Mouse (Mus musculus): ENCODE data around the gene Tbxas1. TPM values are rescaled to one million over a fixed set of nuclear protein-coding genes. Genes with fewer than 3 reads are reported as not detected.

Gene Tbxas1
- total RNA-seq, 1 experiment from 2014 or later: 19.2 TPM

DNA sequence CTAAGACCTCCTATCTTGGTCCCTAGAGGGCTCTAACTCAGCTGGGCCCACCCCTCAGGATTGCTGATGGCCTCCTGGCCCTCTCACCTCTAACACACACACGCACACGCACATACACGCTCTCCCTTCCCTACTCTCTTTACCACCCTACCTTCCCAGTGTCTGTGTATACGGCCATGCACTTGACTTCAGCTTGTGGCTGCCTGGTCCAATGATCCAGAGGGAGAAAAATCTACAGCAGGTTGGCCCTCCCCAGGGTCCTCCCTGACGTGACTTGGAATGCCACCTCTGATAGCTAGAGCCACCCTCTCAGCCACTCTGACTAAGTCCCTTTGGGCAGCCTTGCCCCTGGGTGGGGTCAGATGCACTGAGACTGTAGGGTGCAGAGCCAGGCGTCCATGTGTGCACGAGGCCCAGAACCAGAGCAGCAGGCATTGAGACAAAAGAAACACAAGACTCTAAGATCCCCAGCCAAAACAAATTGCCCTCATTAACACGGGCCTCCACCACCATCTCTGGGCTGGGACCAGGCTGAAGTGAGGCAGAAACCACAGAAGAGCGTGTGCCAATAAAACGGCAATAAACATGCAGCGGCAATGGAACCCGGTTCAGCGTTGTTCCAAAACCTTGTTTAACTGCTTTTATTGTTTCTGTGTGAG, 179.1 kb downstream of the Tbxas1 start:
- ATAC-seq (replicated peaks; ENCODE audit: insufficient number of reproducible peaks, low FRiP score, low TSS enrichment, poor library complexity, severe bottlenecking): no peak

DNA sequence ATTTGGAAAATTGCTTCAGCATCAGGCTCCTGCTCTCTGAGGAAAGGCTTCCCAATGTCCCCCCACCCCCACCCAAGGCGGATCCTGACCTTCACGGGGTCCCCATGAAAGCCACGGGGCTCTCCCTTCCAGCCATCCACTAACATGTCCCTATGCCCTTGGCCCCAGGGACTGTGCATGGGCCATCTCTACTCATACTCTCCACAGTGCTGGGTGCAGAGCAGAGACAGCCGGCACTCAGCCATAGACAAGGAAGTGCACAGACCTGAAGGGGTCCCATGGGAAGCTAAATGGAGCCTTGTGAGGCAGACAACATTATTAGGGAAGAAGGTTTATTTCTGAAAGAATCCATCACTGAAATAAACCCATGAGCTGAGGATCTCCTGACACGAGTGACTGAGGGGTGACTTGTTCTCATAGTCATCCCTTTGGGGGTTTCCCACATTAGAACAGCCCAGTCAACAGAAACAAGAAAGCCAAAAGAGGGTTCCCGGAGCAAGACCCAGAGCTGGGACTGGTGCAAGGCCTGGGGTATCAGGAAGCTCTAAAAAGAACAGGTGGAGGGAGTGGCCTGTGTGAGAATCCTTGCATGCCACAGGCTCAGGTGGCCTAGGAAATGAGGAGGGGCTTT, 179.8 kb downstream of the Tbxas1 start:
- ATAC-seq (replicated peaks; ENCODE audit: insufficient number of reproducible peaks, low FRiP score, low TSS enrichment, poor library complexity, severe bottlenecking): no peak

DNA sequence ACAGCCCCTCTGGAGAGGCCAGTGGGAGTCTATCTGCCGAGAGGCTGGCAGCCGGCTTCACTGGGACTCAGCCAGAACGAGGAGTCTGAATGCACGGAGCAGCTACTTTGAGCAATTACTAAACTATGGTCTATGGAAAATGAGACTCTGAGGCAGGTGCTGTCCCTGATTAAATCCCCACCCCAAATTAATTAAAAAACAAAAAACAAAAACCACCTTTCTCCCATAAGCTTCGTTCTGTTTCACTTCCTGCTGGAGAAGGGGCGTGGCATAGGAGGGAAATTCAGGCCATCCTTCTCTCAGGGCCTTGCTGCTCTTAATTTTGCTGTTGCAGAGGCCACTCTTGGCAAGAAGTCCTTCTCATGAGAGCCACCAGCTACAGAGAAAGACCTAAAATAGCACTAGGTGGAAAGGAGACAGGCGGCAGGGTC, 180.6 kb downstream of the Tbxas1 start:
- no peak for ATAC-seq (replicated peaks; ENCODE audit: insufficient number of reproducible peaks, low FRiP score, low TSS enrichment, poor library complexity, severe bottlenecking)

DNA sequence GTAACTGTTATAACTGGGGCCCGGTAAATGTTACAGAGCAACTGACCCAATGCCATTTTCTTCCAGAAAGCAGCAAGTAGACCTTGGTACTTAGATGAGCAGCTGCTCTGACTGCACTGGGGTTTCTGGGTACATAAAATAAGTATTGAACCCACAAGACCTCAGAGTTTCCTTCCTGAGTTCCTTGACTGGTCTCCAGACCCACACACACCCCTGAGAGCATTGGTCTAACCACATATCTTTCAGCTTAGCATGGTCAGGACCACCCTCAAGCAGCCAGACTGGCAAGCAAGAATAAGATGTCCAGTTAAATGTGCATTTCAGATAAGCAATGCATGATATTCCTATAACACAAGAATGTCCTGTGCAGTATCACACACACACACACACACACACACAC, 182.0 kb downstream of the Tbxas1 start:
- no peak for ATAC-seq (replicated peaks; ENCODE audit: insufficient number of reproducible peaks, low FRiP score, low TSS enrichment, poor library complexity, severe bottlenecking)

DNA sequence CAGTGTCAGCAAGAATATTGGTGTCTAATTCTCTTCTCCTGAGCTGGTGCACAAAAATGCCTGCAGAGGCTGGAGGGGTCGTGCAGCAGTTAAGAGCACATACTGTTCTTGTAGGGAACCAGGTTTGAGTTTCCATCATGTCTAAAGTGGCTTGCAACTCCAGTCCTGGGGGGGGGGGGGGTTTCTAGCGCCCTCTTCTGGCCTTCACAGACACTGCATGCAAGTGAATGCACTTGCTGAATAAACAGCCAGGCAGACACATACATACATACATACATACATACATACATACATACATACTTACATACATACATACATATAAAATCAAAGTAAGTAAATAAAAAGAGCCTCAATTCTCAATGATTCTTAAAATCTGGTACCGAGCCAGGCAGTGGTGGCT, 183.2 kb downstream of the Tbxas1 start:
- ATAC-seq (replicated peaks; ENCODE audit: insufficient number of reproducible peaks, low FRiP score, low TSS enrichment, poor library complexity, severe bottlenecking): no peak

DNA sequence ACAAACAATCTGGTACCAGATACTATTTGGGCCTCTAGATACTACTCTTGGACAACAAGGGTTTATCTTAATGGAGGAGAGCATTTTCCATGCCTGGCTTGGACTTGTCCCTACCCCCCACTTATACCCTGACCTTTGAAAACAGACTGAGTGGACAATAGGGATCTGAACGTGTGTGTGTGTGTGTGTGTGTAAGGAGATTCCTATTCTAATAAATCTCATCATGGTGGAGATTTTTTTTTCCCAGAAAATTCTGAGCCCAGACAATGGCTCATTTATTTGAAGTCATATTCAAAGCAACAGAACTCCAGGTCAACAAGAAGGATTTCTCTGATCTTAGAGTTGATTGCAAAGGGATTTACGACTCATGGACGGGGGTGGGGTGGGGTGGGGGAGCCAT, 183.7 kb downstream of the Tbxas1 start:
- no peak for ATAC-seq (replicated peaks; ENCODE audit: insufficient number of reproducible peaks, low FRiP score, low TSS enrichment, poor library complexity, severe bottlenecking)

DNA sequence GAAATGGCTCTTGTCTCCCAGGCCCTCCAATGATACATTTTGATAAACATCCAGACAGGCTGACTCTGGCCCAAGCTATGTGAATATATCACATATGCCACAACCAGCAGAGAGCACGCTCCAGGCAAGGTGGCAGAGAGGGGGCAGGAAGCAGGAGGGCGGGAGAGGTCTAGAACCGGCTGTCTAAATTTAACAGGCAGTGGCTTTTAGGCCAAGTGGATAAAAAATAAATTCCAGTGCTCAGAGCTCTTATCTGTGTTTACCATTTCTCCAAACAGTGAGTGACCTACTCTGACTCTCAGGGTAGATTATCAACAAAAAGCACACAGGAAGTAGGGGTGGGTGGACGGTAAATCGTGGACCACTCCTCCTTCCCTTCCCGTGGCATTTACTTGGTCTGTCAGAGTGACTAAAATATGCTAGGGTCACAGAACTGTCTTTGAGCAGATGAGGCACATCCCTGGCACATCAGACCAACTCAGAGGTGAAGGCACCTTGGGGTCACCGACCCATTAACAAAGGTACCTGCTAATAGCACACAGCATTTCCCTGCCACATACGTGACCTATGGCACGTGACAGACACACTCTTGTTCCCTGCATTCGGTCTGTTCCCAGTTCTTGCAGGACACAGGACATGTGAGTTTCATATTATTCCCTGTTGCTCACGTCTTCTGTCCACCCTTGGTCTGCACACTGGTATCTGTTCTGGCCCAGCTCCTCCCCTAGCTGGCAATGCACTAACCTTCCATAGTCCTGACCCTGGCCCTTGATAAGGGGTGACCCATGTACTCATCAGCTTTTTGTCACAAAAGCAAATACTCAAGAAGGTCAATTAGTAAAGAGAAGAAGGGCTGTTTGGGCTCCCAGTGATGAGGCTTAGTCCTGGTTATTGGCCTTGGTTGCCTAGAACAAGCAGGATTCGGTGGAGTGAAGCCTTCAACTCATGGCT, 184.6 kb downstream of the Tbxas1 start:
- no peak for ATAC-seq (replicated peaks; ENCODE audit: insufficient number of reproducible peaks, low FRiP score, low TSS enrichment, poor library complexity, severe bottlenecking)

DNA sequence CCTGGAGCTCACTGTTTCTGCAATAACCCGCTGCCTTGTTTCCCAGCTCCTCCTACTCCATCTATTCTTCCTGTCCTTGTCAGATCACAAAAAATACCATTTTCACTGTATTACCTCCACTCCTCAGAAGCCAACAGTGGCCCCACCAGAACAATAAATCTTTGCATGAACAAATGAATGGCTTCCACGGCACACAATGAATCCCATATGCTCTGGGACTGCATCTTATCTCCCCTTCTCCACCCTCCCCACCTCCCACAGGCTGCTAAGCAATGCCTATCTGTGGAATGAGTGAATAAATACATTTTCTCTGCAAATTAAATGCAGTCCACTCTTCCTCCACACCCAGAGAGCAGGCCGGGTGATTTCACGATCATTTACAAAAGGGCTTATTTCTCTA, 186.0 kb downstream of the Tbxas1 start:
- ATAC-seq (replicated peaks; ENCODE audit: insufficient number of reproducible peaks, low FRiP score, low TSS enrichment, poor library complexity, severe bottlenecking): no peak

DNA sequence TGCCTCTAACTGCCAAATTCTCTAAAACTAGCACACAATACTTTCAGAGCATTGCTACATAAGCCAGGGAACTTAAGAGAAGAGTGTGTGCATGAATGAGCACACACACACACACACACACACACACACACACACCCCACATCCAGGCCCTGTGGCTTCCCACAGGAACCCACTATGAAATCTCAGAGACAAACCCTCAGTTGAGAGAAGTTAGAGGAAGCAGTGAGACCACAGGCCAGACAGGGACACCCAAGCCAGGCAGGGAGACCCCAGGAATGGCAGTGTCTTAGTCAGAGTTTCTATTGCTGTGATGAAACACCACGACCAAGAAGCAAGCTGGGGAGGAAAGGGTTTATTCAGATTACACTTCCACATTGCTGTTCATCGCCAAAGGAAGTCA, 188.3 kb downstream of the Tbxas1 start:
- no peak for ATAC-seq (replicated peaks; ENCODE audit: insufficient number of reproducible peaks, low FRiP score, low TSS enrichment, poor library complexity, severe bottlenecking)

DNA sequence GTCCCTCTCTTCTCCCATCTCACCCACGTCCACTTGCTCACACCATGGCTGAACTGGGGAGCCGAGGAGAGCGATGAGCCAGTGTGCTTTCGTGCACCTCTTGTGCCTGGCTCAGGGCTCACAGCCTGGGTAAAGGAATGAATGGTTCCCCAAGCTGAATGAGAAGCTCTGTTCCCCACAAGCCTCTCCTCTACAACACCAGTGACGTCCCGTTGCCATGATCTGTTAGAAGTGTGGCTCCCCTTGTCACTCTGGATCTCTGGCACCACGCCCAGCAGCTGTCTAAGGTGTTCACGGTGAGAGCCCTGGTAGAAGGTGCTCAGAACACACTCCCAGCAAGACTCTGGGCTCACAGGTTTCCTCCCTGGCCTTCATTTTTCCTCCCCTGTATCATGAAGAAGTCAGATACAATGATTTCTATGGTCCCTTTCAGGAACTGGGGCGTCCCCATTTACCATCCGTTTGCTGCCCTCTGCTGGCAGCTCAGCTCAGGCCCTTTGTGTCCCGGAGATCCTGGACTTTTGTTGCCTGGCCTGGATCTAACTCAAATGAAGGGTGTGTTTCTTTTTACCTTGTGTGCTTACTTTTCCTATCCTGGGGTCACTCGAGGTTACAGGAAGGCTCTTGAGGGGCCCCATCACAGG, 191.9 kb downstream of the Tbxas1 start:
- ATAC-seq (replicated peaks; ENCODE audit: insufficient number of reproducible peaks, low FRiP score, low TSS enrichment, poor library complexity, severe bottlenecking): peak; percentile 64

DNA sequence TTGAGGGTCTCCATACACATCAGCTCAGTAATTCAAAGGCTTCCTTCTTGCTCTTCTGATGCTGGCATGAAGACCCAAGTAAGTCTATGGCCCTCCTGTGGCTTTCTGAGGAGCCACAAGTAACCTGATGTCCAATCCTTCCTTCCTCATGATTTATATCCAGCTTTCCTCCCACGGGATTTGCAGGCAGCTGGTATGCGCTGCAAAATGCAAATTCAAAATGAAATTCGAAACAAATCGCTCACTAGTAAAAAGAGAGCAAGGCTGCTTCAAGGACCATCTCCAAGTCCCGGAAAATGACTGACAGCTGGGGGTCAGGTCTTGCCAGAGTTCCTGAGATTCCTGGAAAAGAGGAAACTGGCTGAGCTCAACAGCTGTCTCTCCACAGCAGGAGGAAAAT, 197.5 kb downstream of the Tbxas1 start:
- no peak for ATAC-seq (replicated peaks; ENCODE audit: insufficient number of reproducible peaks, low FRiP score, low TSS enrichment, poor library complexity, severe bottlenecking)

DNA sequence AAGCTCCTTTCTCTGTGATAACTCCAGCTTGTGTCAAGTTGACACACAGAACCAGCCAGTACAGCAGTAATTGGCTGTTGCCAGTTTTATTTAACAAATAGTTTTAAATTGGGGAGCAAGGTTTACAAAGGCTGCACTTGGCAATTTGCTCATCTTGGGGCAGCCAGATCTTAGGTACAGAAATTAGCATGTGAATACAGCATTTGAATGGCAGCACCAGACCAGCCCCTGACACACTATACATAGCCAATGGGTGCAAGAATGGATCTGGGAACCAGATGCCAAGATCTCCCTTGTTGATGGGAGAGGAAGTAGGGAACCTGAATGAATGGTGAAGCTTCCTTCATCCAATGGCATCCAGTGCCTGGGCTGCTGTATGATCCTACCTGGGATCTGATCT, 199.0 kb downstream of the Tbxas1 start:
- no peak for ATAC-seq (replicated peaks; ENCODE audit: insufficient number of reproducible peaks, low FRiP score, low TSS enrichment, poor library complexity, severe bottlenecking)

DNA sequence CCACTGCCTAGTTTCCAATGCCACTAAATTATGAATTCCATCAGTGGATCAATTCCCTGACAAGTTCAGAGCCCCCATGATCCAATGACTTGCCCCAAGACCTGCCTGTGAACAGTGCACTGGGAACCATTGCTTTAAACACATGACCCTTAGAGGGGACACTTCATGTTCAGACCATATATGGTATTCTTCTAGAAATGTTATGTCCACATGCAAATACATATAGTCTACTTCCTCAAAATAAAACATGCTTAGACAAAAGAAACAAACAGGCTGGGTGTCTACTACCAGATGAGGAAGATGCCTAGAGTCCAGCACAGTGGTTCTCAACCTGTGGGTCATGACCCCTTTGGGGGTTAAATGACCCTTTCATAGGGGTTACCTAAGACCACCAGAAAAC, 201.3 kb downstream of the Tbxas1 start:
- ATAC-seq (replicated peaks; ENCODE audit: insufficient number of reproducible peaks, low FRiP score, low TSS enrichment, poor library complexity, severe bottlenecking): peak; percentile 65

DNA sequence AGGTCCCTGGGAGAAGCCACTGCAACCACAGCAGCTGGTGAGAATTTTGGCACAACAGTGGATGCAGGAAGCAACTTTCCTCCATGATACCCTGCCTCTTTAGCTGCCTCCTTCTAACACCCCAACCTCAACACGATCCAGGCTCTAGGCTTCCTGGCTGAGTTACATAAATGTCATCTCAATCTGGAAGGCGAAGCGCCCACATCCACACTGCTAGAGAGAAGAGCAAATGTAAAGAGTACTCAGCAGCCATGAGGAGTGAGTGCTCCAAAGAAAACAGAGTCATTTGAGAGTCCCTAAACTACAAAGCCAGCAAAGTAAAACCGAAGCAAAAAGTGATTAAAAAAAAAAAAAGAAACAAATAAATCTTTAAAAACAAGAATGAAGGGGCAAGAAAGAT, 229.4 kb downstream of the Tbxas1 start:
- no peak for ATAC-seq (replicated peaks; ENCODE audit: insufficient number of reproducible peaks, low FRiP score, low TSS enrichment, poor library complexity, severe bottlenecking)

DNA sequence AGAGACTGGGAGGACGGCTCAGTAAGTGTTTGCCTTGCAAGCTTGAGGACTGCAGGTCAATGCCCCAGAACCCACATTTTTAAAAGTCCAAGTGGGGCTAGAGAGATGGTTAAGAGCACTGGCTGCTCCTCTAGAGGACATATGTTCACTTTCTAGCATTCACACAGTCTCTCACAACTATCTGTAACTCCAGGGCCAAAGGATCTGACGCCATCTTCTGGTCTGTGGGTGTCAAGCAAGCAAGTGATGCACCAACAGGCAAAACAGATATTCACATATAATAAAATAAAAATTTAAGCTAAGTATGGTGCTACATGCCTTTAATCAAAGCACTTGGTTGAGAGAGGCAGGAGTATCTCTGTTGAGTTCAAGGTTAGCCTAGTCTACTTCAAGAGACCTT, 231.6 kb downstream of the Tbxas1 start:
- ATAC-seq (replicated peaks; ENCODE audit: insufficient number of reproducible peaks, low FRiP score, low TSS enrichment, poor library complexity, severe bottlenecking): no peak

DNA sequence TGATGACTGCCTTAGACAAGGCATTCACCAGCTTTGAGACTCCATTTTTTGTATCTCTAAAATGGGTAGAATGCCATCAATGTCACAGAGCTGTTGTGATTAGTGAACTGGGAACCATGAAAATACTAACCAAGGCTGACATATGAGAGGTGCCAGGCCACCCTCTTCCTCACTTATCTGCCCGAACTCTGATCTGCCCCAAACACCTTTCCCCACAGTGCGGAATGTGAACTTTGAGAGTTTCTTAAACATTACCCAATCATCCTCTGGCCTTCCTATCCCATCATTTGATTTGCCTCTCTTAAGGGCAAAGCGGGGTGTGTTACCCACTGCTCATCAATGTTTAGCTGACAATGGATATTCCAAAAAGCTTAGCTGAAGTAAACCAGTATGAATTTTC, 237.5 kb downstream of the Tbxas1 start:
- ATAC-seq (replicated peaks; ENCODE audit: insufficient number of reproducible peaks, low FRiP score, low TSS enrichment, poor library complexity, severe bottlenecking): no peak

DNA sequence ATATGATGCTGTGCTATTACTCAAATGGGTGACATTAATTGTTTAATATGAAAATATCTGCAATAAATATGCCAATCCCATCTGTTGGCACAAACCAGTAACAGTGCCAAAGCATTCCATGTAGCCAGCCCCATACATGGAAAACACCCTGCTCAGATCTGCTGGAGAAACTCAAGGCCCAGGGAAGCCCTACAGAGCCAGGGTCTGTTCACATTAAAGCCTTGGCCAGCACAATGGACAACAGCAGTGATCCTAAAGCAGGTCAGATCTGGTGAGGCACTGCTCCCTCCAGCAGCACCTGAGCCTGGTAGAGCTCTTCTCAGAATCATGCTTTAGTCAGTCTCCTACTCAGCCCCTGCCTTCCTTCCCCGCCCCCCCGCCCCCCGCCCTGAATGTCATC, 237.9 kb downstream of the Tbxas1 start:
- no peak for ATAC-seq (replicated peaks; ENCODE audit: insufficient number of reproducible peaks, low FRiP score, low TSS enrichment, poor library complexity, severe bottlenecking)

DNA sequence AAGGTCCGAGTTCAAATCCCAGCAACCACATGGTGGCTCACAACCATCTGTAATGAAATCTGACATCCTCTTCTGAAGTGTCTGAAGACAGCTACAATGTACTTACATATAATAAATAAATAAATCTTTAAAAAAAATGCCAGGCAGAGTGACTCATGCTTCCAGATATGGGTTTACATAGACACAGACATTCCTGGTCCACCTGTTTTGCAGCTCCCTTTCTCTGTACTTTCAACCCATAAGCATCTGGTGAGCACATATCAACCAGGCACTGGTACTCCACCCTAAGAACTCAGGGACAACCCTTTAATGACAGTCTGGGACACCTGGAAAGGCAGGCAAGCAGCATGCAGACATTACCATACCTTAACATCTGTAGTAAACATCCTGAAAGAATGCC, 240.2 kb downstream of the Tbxas1 start:
- no peak for ATAC-seq (replicated peaks; ENCODE audit: insufficient number of reproducible peaks, low FRiP score, low TSS enrichment, poor library complexity, severe bottlenecking)
